Mouse (Mus musculus): ENCODE results near the gene Speer1. TPM values are rescaled to one million over a fixed set of nuclear protein-coding genes. Genes with fewer than 3 reads are reported as not detected.
"Not testable (repeated sequence)": the region's sequence is repeated elsewhere in the genome, so short reads cannot be mapped to it uniquely, and the experiment has no call there.

Speer1 gene
- total RNA-seq (2015; ENCODE audit: low replicate concordance) (not detected in 2 replicates), total RNA-seq (2017; ENCODE audit: low replicate concordance) (not detected in 2 replicates)

DNA sequence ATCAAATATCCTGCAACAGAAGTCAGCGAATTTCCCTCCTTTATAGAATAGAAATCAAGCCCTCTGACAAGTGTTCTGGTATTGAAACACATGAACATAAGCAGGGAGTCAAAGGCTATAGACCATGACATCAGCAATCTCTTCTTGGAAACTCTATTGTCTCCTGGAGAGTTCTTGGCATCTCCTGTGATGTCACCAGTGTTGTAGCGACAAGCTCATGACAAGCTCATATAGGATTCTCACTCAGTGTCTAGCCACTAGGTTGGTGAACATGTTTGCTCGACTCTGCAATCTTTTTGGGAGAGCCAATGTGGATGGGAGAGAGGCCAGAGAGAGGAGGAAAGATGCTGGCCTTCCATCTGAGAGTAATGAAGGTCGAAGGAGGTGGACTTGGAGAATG lies at the start of gene Speer1:
Gene Speer1, plus strand, starts transcription at position 301 of the 400 bp plus-strand sequence.
- ATAC-seq (replicated peaks; ENCODE audit: low FRiP score, poor library complexity, severe bottlenecking), result not testable (repeated sequence)

Other genes with a start within 250 kb of the Speer1 start
- not detected in 2 replicates for gene Gm8879, start 213.9 kb upstream of the Speer1 start, total RNA-seq (2015; ENCODE audit: low replicate concordance)
- gene Gm8879, start 213.9 kb upstream of the Speer1 start, total RNA-seq (2017; ENCODE audit: low replicate concordance), result not detected in 2 replicates
- gene Gm5861, start 158.4 kb upstream of the Speer1 start, total RNA-seq (2015; ENCODE audit: low replicate concordance), result not detected in 2 replicates
- gene Gm5861, start 158.4 kb upstream of the Speer1 start, total RNA-seq (2017; ENCODE audit: low replicate concordance), result not detected in 2 replicates
- gene Gm8890, start 85.5 kb upstream of the Speer1 start, total RNA-seq (2015; ENCODE audit: low replicate concordance), result not detected in 2 replicates
- not detected in 2 replicates for gene Gm8890, start 85.5 kb upstream of the Speer1 start, total RNA-seq (2017; ENCODE audit: low replicate concordance)
- not detected in 2 replicates for gene Gm8897, start 74.9 kb downstream of the Speer1 start, total RNA-seq (2015; ENCODE audit: low replicate concordance)
- not detected in 2 replicates for gene Gm8897, start 74.9 kb downstream of the Speer1 start, total RNA-seq (2017; ENCODE audit: low replicate concordance)
- gene Gm8906, start 161.2 kb downstream of the Speer1 start, total RNA-seq (2015; ENCODE audit: low replicate concordance), result not detected in 2 replicates
- not detected in 2 replicates for gene Gm8906, start 161.2 kb downstream of the Speer1 start, total RNA-seq (2017; ENCODE audit: low replicate concordance)